Mouse (Mus musculus) hindbrain, embryonic 16.5 days (tissue): ENCODE measurements around the gene Uvrag. TPM values are rescaled to one million over a fixed set of nuclear protein-coding genes. Genes with fewer than 3 reads are reported as not detected.
A peak's percentile ranks its signal among the peaks of the same experiment; 100 is the strongest.

Source experiments
- ATAC-seq: fragments of 200-750 bp; cut with Nextera tagmentation; 2 replicates; pipeline ENCODE4 v1.8.0; 2017; ENCODE audit warnings: moderate TSS enrichment, moderate library complexity
- H3K27ac ChIP-seq: fragments of 300-500 bp; sonication (generic); 2 replicates; pipeline ENCODE4 v1.5.1; 2014; ENCODE audit warnings: low read depth, mild to moderate bottlenecking, control low read depth, low read length, moderate library complexity
- H3K27me3 ChIP-seq: fragments of 300-500 bp; sonication (generic); replicated peaks from 2 replicates; pipeline ENCODE4 v1.6.1; 2014; ENCODE audit warnings: low read length; ENCODE audit not compliant: control insufficient read depth, insufficient read depth
- H3K36me3 ChIP-seq: fragments of 300-500 bp; sonication (generic); 2 replicates; pipeline ENCODE4 v1.6.1; 2014; ENCODE audit warnings: mild to moderate bottlenecking, low read length, moderate library complexity, mixed read lengths; ENCODE audit not compliant: control insufficient read depth, insufficient read depth
- H3K4me1 ChIP-seq: fragments of 300-500 bp; sonication (generic); 2 replicates; pipeline ENCODE4 v1.6.1; 2014; ENCODE audit warnings: low read depth, low read length; ENCODE audit not compliant: control insufficient read depth, insufficient read depth
- H3K4me2 ChIP-seq: fragments of 300-500 bp; sonication (generic); 2 replicates; pipeline ENCODE4 v1.6.1; 2014; ENCODE audit warnings: mild to moderate bottlenecking, low read length, control low read depth, moderate library complexity
- H3K4me3 ChIP-seq: fragments of 300-500 bp; sonication (generic); 2 replicates; pipeline ENCODE4 v1.5.1; 2014; ENCODE audit warnings: mild to moderate bottlenecking, low read length, control low read depth, moderate library complexity
- H3K9ac ChIP-seq: fragments of 300-500 bp; sonication (generic); 2 replicates; pipeline ENCODE4 v1.6.1; 2014; ENCODE audit warnings: low read depth, mild to moderate bottlenecking, control low read depth, low read length, moderate library complexity
- H3K9me3 ChIP-seq: fragments of 300-500 bp; sonication (generic); 2 replicates; pipeline ENCODE4 v1.6.1; 2014; ENCODE audit warnings: mild to moderate bottlenecking, low read length, moderate library complexity; ENCODE audit not compliant: control insufficient read depth
- WGBS: fragments of 180-500 bp; shearing (Covaris S2); extraction: QIAGEN DNeasy Blood & Tissue Kit; methylation state at CpG from one replicate; pipeline ENCODE4 v1.1.7; 2014; 5-methylcytosine and 5-hydroxymethylcytosine counted together
- polyA plus RNA-seq: library from polyadenylated mRNA; unstranded; fragments of >200 nt; fragmentation: Nextera tagmentation; extraction: Ambion mirVana; gene quantifications from 2 replicates; pipeline ENCODE4 v1.2.1, GENCODE M21; 2015

The Uvrag gene
- polyA plus RNA-seq, 1 experiment from 2014 or later = 14.4 TPM

DNA sequence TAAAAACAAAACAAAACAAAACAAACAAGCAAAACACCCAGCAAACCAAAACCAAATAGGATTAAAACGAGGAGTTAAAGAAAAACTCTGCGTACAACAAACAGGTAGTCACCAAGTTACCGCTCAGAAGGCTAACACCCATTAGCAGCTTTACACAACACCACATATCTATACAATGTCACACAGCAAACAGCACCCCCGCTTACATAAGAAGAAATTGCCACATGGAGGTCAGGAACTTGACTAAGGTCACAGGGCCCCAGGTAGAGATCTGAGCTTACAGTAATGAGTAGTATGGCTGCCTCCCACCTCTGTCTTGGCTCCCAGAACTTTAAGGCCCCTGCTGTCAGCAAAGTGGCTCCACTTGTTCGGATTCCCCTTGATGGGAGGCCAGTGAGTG lies 246.6 kb downstream of the Uvrag start:
- Histone ChIP-seq H3K27ac (no peak overlapping the region), H3K36me3 (no peaks in the 10 kb centered on the region), H3K4me2 (no peak overlapping the region), H3K4me1 (peaks cover 11% of the 10 kb centered on the region), H3K9me3 (no peaks in the 10 kb centered on the region), H3K4me3 (no peak overlapping the region), H3K27me3 (no peaks in the 10 kb centered on the region), H3K9ac (no peak overlapping the region)
- no peak for ATAC-seq
- WGBS = 88% methylated on average over 5 of the region's 5 CpGs

DNA sequence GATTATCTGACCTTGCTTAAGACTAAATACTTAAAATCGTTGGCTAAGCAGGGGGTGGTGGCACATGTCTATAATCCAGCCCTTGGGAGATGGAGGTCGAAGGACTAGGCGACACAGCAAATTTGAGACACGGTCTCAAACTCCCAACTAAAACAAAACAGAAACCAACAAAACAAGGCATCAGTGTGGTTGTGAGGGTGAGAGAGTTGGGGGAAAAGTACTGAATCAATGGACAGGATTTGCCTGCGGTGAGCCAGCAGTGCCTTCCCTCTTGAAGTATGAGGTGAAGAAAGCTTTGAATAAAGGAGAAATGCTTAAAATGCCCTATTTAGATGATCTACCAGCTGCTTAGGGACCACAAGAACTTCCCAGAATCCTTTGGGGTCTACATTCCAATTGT lies 247.8 kb downstream of the Uvrag start:
- no peaks in the 10 kb centered on the region for H3K9me3 ChIP-seq
- no peak overlapping the region for H3K27ac ChIP-seq
- peaks cover 23% of the 10 kb centered on the region for H3K4me1 ChIP-seq
- WGBS = 91% methylated on average over 5 of the region's 5 CpGs
- ATAC-seq = no peak
- no peaks in the 10 kb centered on the region for H3K36me3 ChIP-seq
- H3K9ac ChIP-seq = no peak overlapping the region
- no peak overlapping the region for H3K4me3 ChIP-seq
- no peak overlapping the region for H3K4me2 ChIP-seq
- H3K27me3 ChIP-seq = no peaks in the 10 kb centered on the region

DNA sequence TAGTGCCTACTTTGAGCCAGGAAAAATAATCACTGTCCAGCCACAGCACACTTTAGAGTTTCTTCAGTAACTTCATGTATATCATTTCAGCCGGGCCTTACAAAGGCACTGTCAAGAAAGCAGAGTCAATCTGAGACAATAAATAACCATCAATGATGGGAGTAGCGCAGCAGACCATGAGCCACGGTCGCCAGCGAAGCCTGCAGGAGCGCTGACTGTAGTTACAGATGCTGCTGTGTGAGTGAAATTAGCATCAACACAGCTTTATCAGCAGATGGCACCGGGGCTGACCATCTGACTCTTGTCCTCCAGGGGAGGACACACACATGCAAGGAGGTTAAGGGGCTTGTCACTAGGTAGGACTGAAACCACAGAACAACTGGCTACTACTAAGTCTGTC lies 251.7 kb downstream of the Uvrag start:
- peak; percentile 59 for ATAC-seq
- peak overlapping the region; percentile 63 for H3K27ac ChIP-seq
- no peaks in the 10 kb centered on the region for H3K27me3 ChIP-seq
- no peak overlapping the region for H3K4me3 ChIP-seq
- H3K36me3 ChIP-seq = no peaks in the 10 kb centered on the region
- peaks cover 26% of the 10 kb centered on the region for H3K4me1 ChIP-seq
- H3K4me2 ChIP-seq = no peak overlapping the region
- H3K9ac ChIP-seq = no peak overlapping the region
- no peaks in the 10 kb centered on the region for H3K9me3 ChIP-seq
- 20% methylated on average over 7 of the region's 7 CpGs for WGBS

DNA sequence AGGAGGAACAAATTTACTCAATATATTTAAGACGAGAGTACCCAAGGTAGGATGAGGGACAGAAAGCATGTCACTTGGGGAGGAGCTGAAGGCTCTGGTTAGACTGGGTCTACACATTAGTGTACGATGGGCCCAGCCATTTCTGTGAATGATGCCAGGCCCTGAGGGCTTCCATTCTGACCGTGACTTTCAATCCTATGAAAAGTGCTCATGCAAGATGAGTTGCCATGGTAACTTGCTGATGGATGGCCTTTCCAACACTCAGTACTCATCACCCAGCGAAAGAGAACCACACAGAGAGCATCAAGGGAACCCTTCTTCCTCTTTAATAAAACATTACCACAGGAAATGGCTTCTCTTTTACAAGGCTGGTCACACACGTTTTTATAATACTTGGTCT lies 252.1 kb downstream of the Uvrag start:
- Histone ChIP-seq H3K9me3 (no peaks in the 10 kb centered on the region), H3K4me2 (no peak overlapping the region), H3K36me3 (no peaks in the 10 kb centered on the region), H3K4me1 (peaks cover 26% of the 10 kb centered on the region), H3K27me3 (no peaks in the 10 kb centered on the region), H3K4me3 (no peak overlapping the region), H3K27ac (peak overlapping the region; percentile 61), H3K9ac (no peak overlapping the region)
- 32% methylated on average over 5 of the region's 5 CpGs for WGBS
- peak; percentile 71 for ATAC-seq

DNA sequence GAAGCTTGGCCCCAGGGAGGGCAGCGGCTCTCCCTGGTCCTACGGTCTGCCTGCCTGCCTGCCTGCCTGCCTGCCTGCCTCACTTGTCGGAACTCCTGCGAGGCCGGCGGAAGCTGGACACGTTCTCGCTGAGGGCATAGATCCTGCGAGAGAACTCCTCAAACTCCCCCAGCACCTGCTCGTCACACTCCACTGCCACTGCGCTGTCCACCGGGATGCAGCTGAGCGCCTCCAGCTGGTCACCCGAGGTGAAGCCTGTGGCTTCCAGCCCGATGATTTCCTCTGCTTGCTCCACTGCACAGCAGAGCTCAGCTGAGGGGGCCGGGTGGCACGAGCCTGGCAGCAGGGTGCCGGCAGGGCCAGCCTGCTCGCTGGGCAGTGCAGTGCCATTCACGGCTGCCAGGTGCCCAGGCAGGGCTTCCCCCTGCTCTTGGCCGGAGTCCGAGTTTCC lies 253.1 kb downstream of the Uvrag start:
- no peaks in the 10 kb centered on the region for H3K9me3 ChIP-seq
- 36% methylated on average over 18 of the region's 22 CpGs for WGBS
- H3K9ac ChIP-seq = no peak overlapping the region
- H3K27me3 ChIP-seq = no peaks in the 10 kb centered on the region
- H3K4me3 ChIP-seq = no peak overlapping the region
- H3K4me2 ChIP-seq = no peak overlapping the region
- H3K4me1 ChIP-seq = peaks cover 26% of the 10 kb centered on the region
- peak overlapping the region; percentile 61 for H3K27ac ChIP-seq
- no peaks in the 10 kb centered on the region for H3K36me3 ChIP-seq
- peak; percentile 79 for ATAC-seq

DNA sequence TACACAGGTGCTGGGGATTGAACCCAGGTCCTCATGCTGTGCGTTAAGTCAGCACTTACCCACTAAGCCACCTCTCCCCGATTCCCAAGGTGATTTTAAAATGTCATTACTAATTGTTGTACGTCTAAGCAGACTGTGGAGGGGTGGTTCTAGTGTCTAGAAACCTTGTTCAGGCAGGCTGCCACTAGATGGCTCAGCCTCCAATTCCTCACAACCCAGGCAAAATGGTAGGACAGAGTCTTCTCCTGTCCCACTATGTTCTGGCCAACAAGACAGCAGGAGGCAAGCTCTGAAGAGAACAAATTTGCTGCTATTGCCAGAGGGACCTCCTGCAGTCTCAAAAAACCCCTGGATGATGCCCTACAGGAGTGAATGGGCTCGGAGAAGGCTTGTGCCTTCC lies 259.1 kb downstream of the Uvrag start:
- Histone ChIP-seq H3K4me2 (no peak overlapping the region), H3K4me3 (no peak overlapping the region), H3K9me3 (no peaks in the 10 kb centered on the region), H3K27me3 (no peaks in the 10 kb centered on the region), H3K36me3 (no peaks in the 10 kb centered on the region), H3K9ac (no peak overlapping the region), H3K4me1 (no peaks in the 10 kb centered on the region), H3K27ac (no peak overlapping the region)
- 59% methylated on average over 4 of the region's 4 CpGs for WGBS
- ATAC-seq = no peak

DNA sequence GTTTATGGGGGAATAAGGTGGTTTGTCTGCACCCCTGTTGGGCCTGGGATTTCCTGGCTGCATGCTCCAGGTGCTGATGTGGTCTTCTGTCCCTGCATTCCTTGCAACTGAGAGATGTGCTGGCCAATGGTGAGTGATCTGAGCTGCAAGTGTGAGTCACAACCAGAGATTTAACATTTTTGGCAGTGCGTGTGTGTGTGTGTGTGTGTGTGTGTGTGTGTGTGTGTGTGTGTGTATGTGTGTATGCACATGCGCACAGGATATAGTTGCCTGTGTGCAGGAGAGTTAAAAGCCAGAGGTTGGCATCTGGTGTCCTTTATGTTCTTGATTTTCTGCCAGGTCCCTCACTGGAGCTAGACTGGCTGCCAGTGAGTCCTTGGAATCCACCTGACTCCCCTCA lies 261.8 kb downstream of the Uvrag start:
- ATAC-seq = no peak
- Histone ChIP-seq H3K27ac (no peak overlapping the region), H3K4me1 (peaks cover 11% of the 10 kb centered on the region), H3K27me3 (no peaks in the 10 kb centered on the region), H3K4me3 (no peak overlapping the region), H3K9ac (no peak overlapping the region), H3K9me3 (no peaks in the 10 kb centered on the region), H3K36me3 (no peaks in the 10 kb centered on the region), H3K4me2 (no peak overlapping the region)
- 84% methylated on average over 2 of the region's 2 CpGs for WGBS

DNA sequence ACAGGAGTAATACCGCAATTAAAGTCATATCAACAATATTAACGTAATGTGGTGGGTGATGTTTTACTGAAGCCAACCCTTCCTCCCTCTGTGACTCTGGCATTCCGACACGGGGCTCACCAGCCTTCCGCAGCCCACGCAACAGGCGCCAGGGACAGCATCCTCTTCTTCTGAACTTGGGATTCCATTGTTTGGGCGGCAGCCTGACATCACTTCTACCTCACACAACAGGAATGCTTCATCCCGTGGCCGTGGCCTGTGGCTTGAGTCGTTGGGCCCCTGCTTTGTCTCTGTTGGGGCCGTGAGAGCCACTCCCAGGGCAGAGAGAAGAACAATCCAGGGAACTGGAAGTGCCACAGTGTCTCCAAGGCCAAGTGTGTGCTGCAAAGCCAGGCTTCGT lies 264.8 kb downstream of the Uvrag start:
- Histone ChIP-seq H3K9me3 (no peaks in the 10 kb centered on the region), H3K4me3 (no peak overlapping the region), H3K36me3 (no peaks in the 10 kb centered on the region), H3K27ac (0 out of 2 replicates have a peak overlapping the region, but pooled peaks have one; percentile 17), H3K4me2 (no peak overlapping the region), H3K9ac (no peak overlapping the region), H3K4me1 (peaks cover 11% of the 10 kb centered on the region), H3K27me3 (0 out of 2 replicates have a peak, but pooled peaks cover 2% of the 10 kb centered on the region)
- 29% methylated on average over 13 of the region's 13 CpGs for whole genome bisulfite sequencing
- no peak for ATAC-seq

DNA sequence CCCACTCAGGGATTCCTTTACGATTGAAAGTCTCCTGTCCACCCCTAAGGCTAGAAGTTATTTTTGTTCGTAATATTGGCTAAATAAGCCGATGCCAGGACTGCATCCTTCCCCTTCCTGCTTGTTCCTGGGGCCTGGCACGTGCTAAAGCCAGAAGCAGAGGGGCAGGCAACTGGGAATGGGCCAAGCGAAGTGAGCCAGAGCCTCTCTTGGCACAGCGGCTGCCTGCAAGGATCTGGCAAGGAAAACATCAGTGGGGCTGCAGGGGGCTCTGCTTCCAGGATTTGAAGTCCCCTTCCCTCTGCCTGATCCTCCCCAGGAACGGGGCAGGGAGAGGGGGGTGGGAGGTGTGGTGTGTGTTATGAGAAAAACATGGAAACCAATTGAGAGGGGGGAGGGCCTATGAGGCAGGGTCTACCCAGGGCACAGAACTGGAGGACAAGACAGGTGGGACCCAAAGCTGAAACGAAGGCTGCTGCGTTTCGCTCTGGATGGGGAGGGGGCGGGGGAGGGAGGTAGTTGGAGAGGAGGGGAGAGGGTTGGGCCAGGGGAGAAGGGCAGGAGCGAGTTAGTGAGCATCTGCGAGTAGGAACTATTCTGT lies 265.5 kb downstream of the Uvrag start:
- 29% methylated on average over 13 of the region's 13 CpGs for WGBS
- Histone ChIP-seq H3K27me3 (0 out of 2 replicates have a peak, but pooled peaks cover 2% of the 10 kb centered on the region), H3K4me3 (no peak overlapping the region), H3K4me2 (peak overlapping the region; percentile 35), H3K27ac (peak overlapping the region; percentile 44; the same call in 1 of the 2 replicates), H3K9me3 (no peaks in the 10 kb centered on the region), H3K9ac (peak overlapping the region; percentile 33), H3K4me1 (peaks cover 14% of the 10 kb centered on the region), H3K36me3 (no peaks in the 10 kb centered on the region)
- peak; percentile 75 for ATAC-seq
